Mouse (Mus musculus): ENCODE results near the gene Gm21969. TPM values are rescaled to one million over a fixed set of nuclear protein-coding genes. Genes with fewer than 3 reads are reported as not detected.

Gene Gm21969
- polyA plus RNA-seq, 1 experiment from 2014 or later = not detected

DNA sequence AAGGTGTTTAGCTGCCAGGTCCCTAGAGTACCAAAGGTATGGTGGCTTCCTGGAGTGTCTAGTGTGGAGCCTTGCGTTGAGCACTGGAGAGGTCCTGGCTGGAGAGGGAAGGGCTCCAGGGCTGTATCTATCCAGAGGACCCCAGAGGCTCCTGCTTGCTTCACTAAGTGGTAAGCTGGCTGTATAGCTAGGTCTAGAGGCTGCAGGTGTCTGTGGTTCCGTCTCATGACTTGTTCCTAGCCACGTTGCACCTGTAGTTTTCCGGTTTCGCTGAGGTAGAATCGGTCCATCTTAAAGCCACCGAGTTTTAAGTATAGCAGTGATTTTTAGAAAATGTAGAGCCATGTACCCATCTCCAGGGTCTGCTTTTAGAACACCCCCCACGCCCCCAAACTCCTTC, 24.6 kb upstream of the Gm21969 start:
- Histone ChIP-seq H3K4me1 (peaks cover 72% of the 10 kb centered on the region), H3K27ac (no peak overlapping the region), H3K4me3 (no peak overlapping the region), H3K9me3 (replicated peaks) (no peaks in the 10 kb centered on the region), H3K9ac (no peak overlapping the region), H3K36me3 (no peaks in the 10 kb centered on the region), H3K4me2 (replicated peaks) (no peak overlapping the region), H3K27me3 (no peaks in the 10 kb centered on the region)
- ATAC-seq (ENCODE audit: low FRiP score) = no peak
- 88% methylated on average over 8 of the region's 8 CpGs for WGBS

DNA sequence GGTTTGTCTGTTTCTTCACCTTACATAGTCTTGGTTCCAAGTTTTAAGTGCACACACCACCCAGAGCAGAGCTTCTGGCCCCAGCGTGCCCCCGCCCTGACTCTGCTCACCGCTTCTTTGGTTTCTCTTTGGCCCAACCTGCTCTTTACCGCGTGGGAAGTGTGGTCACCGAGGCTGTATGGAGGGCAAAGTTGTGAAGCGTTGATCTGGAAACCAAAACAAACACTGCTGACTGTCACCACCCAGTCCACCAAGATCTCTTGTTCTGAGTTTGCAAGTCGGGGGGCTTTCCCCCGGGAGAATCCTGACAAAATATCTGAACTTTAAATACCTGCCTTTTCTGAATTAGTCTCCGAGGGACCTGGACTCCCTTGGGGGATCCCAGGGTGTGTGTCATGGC, 24.0 kb upstream of the Gm21969 start:
- no peak for ATAC-seq (ENCODE audit: low FRiP score)
- Histone ChIP-seq H3K4me2 (replicated peaks) (no peak overlapping the region), H3K27me3 (no peaks in the 10 kb centered on the region), H3K9me3 (replicated peaks) (no peaks in the 10 kb centered on the region), H3K4me3 (no peak overlapping the region), H3K27ac (no peak overlapping the region), H3K36me3 (no peaks in the 10 kb centered on the region), H3K4me1 (peaks cover 67% of the 10 kb centered on the region), H3K9ac (no peak overlapping the region)
- 58% methylated on average over 10 of the region's 10 CpGs for WGBS

GRCm38 (mm10) chr4:139579466-139579865, 23.5 kb upstream of the Gm21969 start:
- Histone ChIP-seq H3K4me3 (no peak overlapping the region), H3K27me3 (no peaks in the 10 kb centered on the region), H3K4me2 (replicated peaks) (no peak overlapping the region), H3K9me3 (replicated peaks) (no peaks in the 10 kb centered on the region), H3K4me1 (peaks cover 70% of the 10 kb centered on the region), H3K36me3 (no peaks in the 10 kb centered on the region), H3K27ac (no peak overlapping the region), H3K9ac (no peak overlapping the region)
- ATAC-seq (ENCODE audit: low FRiP score) = no peak
- WGBS = 58% methylated on average over 6 of the region's 6 CpGs

- H3K27me3 ChIP-seq = no peaks in the 10 kb centered on the region
- H3K9ac ChIP-seq = peak overlapping the region; percentile 28
- no peaks in the 10 kb centered on the region for H3K36me3 ChIP-seq
- H3K4me3 ChIP-seq = 0 out of 2 replicates have a peak overlapping the region, but pooled peaks have one; percentile 4
- H3K4me2 ChIP-seq (replicated peaks) = peak overlapping the region; percentile 39
- 4% methylated on average over 15 of the region's 15 CpGs for WGBS
- H3K4me1 ChIP-seq = peaks cover 70% of the 10 kb centered on the region
- no peaks in the 10 kb centered on the region for H3K9me3 ChIP-seq (replicated peaks)
- peak overlapping the region; percentile 50 for H3K27ac ChIP-seq
- ATAC-seq (ENCODE audit: low FRiP score) = peak; percentile 13
Observed at GRCm38 (mm10) chr4:139580663-139581336, 22.2 kb upstream of the Gm21969 start.

GRCm38 (mm10) chr4:139581427-139582051, 21.4 kb upstream of the Gm21969 start:
- peak; percentile 21; the same call in 1 of the 2 replicates for ATAC-seq (ENCODE audit: low FRiP score)
- H3K9me3 ChIP-seq (replicated peaks) = no peaks in the 10 kb centered on the region
- H3K4me1 ChIP-seq = peaks cover 64% of the 10 kb centered on the region
- peak overlapping the region; percentile 50 for H3K27ac ChIP-seq
- no peak overlapping the region for H3K4me3 ChIP-seq
- no peaks in the 10 kb centered on the region for H3K27me3 ChIP-seq
- WGBS = 49% methylated on average over 6 of the region's 6 CpGs
- peak overlapping the region; percentile 28; the same call in 1 of the 2 replicates for H3K9ac ChIP-seq
- no peaks in the 10 kb centered on the region for H3K36me3 ChIP-seq
- peak overlapping the region; percentile 39 for H3K4me2 ChIP-seq (replicated peaks)

GRCm38 (mm10) chr4:139582346-139582745, 20.6 kb upstream of the Gm21969 start:
- Histone ChIP-seq H3K27ac (no peak overlapping the region), H3K4me2 (replicated peaks) (no peak overlapping the region), H3K9ac (no peak overlapping the region), H3K27me3 (no peaks in the 10 kb centered on the region), H3K4me3 (no peak overlapping the region), H3K36me3 (no peaks in the 10 kb centered on the region), H3K4me1 (peaks cover 61% of the 10 kb centered on the region), H3K9me3 (replicated peaks) (no peaks in the 10 kb centered on the region)
- ATAC-seq (ENCODE audit: low FRiP score) = no peak
- 83% methylated on average over 6 of the region's 6 CpGs for WGBS

GRCm38 (mm10) chr4:139582903-139583302, 20.1 kb upstream of the Gm21969 start:
- Histone ChIP-seq H3K4me1 (peaks cover 67% of the 10 kb centered on the region), H3K4me2 (replicated peaks) (no peak overlapping the region), H3K36me3 (no peaks in the 10 kb centered on the region), H3K27ac (no peak overlapping the region), H3K27me3 (no peaks in the 10 kb centered on the region), H3K4me3 (no peak overlapping the region), H3K9ac (peak overlapping the region; percentile 13; the same call in 1 of the 2 replicates), H3K9me3 (replicated peaks) (no peaks in the 10 kb centered on the region)
- 34% methylated on average over 3 of the region's 3 CpGs for WGBS
- ATAC-seq (ENCODE audit: low FRiP score) = no peak

DNA sequence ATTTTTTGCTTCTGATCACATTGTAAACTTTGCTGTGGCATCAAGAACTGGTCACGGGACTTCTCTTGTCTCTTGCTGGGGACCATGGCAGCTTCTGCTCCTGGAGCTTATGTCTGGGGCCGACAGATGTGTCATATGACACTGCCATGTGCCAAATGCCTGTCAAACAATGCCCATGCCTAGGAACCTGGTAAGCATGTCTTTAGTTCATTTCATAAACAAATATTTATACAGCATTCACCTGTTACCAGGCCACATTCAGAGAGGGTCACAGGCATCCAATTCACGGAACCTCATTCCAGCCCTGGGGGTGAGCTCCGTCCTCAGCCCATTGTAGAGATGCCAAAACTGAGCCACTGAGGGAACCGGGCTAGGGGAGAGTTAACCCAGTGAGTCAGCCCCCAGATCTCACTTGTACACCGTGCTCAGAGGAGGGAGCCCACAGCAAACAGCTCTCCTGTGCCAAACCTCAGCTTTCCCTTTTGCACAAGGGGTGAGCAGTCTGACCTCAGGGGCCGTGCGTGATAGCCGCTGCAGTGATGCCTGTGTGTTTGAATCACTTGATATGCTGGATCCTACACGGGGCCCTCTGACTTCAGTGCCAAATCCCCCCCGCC, 19.2 kb upstream of the Gm21969 start:
- WGBS = 86% methylated on average over 11 of the region's 11 CpGs
- Histone ChIP-seq H3K27ac (no peak overlapping the region), H3K4me2 (replicated peaks) (no peak overlapping the region), H3K4me3 (no peak overlapping the region), H3K9me3 (replicated peaks) (no peaks in the 10 kb centered on the region), H3K4me1 (peaks cover 66% of the 10 kb centered on the region), H3K9ac (no peak overlapping the region), H3K27me3 (no peaks in the 10 kb centered on the region), H3K36me3 (no peaks in the 10 kb centered on the region)
- no peak for ATAC-seq (ENCODE audit: low FRiP score)

DNA sequence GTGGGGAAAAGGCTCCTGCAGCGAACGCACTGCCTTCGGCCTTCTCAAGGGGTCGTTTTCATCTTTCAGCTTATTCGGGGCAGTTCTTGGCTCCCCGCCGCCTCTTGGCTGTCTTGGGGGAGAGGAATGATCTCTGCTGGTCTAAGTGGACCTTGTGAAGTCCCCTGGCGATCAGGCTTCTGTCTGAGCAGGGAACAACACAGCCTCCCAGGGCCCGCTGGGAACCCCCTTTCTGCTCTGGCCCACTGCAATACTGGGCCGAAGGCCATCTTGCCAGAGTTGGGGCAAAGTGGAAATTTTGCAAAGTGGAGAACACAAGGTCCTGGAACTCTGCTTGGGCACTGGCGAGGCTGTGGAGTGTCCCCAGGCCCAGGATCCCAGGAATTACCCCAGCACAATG, 18.3 kb upstream of the Gm21969 start:
- H3K9me3 ChIP-seq (replicated peaks) = no peaks in the 10 kb centered on the region
- no peaks in the 10 kb centered on the region for H3K27me3 ChIP-seq
- no peaks in the 10 kb centered on the region for H3K36me3 ChIP-seq
- H3K27ac ChIP-seq = no peak overlapping the region
- H3K4me2 ChIP-seq (replicated peaks) = no peak overlapping the region
- ATAC-seq (ENCODE audit: low FRiP score) = no peak
- 0 out of 2 replicates have a peak overlapping the region, but pooled peaks have one; percentile 36 for H3K9ac ChIP-seq
- H3K4me1 ChIP-seq = peaks cover 61% of the 10 kb centered on the region
- H3K4me3 ChIP-seq = no peak overlapping the region
- WGBS = 76% methylated on average over 11 of the region's 11 CpGs

DNA sequence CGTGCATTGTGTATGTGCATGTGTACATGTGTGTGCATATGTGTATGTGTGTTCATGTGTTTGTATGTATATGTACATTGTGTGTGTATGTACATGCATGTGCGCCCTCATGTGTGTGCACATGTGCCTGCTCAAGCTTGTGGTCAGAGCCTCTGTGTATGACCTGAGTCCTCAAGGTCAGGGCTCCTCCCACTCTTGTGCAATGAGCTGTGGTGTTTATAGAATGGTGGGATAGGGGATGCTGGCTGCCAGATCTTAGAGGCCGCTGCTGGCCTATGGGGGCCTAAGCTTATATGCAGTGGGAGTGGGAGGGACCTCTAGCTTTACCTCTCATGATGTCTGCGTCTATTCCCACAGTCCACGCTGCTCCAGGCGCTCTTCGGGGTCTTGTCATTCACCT, 17.3 kb upstream of the Gm21969 start:
- no peaks in the 10 kb centered on the region for H3K9me3 ChIP-seq (replicated peaks)
- no peak overlapping the region for H3K27ac ChIP-seq
- H3K4me1 ChIP-seq = peaks cover 61% of the 10 kb centered on the region
- ATAC-seq (ENCODE audit: low FRiP score) = no peak
- no peak overlapping the region for H3K4me2 ChIP-seq (replicated peaks)
- 91% methylated on average over 7 of the region's 7 CpGs for WGBS
- H3K27me3 ChIP-seq = no peaks in the 10 kb centered on the region
- no peaks in the 10 kb centered on the region for H3K36me3 ChIP-seq
- H3K9ac ChIP-seq = no peak overlapping the region
- no peak overlapping the region for H3K4me3 ChIP-seq

DNA sequence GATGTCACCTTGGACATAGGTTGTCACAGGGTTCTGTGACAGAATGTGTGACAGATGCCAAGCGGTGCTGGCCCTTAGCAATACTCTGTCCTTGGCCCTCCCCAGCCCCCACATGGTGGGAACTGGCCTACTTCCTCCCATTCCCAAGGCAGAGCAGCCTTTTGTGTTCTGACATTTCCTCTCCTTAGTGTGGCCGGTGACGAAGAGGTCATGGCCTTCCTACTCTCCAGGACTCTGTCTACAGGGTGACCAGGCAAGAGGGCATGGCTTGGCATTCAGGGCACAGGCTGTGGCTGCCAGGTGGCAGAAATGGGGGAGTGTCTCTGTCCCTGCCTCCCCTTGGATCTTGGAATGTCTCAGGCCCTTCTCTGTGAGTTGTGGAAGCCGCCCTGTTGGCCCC, 15.6 kb upstream of the Gm21969 start:
- Histone ChIP-seq H3K4me3 (no peak overlapping the region), H3K9ac (no peak overlapping the region), H3K27ac (no peak overlapping the region), H3K9me3 (replicated peaks) (no peaks in the 10 kb centered on the region), H3K27me3 (no peaks in the 10 kb centered on the region), H3K36me3 (no peaks in the 10 kb centered on the region), H3K4me1 (peaks cover 46% of the 10 kb centered on the region), H3K4me2 (replicated peaks) (no peak overlapping the region)
- WGBS = 71% methylated on average over 4 of the region's 4 CpGs
- ATAC-seq (ENCODE audit: low FRiP score) = no peak

DNA sequence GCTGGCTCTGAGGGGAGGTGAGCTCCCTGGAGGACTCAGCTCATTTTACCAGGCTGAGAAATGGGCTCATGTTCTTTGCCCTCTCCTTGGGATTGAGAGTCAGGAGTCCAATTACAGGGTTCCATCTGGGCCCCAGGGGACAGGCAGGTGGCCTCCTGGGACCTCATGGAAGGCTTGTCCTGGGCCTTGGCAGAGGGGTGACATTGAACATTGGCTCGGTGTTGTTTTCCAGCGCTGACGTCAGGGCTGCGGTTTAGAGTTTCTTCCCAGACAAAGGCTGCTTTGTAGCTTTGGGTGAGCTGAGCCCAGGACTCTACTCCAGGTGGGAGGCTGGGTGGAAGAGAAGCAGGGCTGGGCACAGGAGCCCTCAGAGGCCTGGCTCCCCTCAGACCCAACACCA, 15.2 kb upstream of the Gm21969 start:
- WGBS = 84% methylated on average over 4 of the region's 4 CpGs

More for the DNA sequence above, 15.2 kb upstream of the Gm21969 start:
- Histone ChIP-seq H3K9ac (no peak overlapping the region), H3K27me3 (no peaks in the 10 kb centered on the region), H3K4me2 (replicated peaks) (no peak overlapping the region), H3K9me3 (replicated peaks) (no peaks in the 10 kb centered on the region), H3K4me3 (no peak overlapping the region), H3K27ac (no peak overlapping the region), H3K4me1 (peaks cover 45% of the 10 kb centered on the region), H3K36me3 (no peaks in the 10 kb centered on the region)
- ATAC-seq (ENCODE audit: low FRiP score) = no peak
